Mouse (Mus musculus): ENCODE measurements around the gene Rimkla. TPM values are rescaled to one million over a fixed set of nuclear protein-coding genes. Genes with fewer than 3 reads are reported as not detected.

Gene Rimkla
- polyA plus RNA-seq, 2 experiments = 0.62 to 0.79 TPM

GRCm38 (mm10) chr4:119467720-119468380, 24.6 kb downstream of the Rimkla start:
- H3K4me2 ChIP-seq (replicated peaks; ENCODE audit: low read depth, low read length, severe bottlenecking) = no peak overlapping the region
- no peaks in the 10 kb centered on the region for H3K9me3 ChIP-seq (ENCODE audit: control insufficient read depth, low read length)
- TF ChIP-seq POLR2A (IDR thresholded peaks at IDR 0.05; ENCODE audit: borderline replicate concordance, extremely low read depth, insufficient read depth, insufficient read length) = no peak
- ATAC-seq (ENCODE audit: low FRiP score, low read depth) (no peak), DNase-seq (ENCODE audit: low spot score) (no peak)
- no peak overlapping the region for H3K4me3 ChIP-seq (replicated peaks; ENCODE audit: low read length)
- 81% methylated on average over 16 of the region's 16 CpGs for whole genome bisulfite sequencing
- no peaks in the 10 kb centered on the region for H3K36me3 ChIP-seq (ENCODE audit: control insufficient read depth, insufficient read depth, low read length)
- H3K4me1 ChIP-seq (ENCODE audit: control insufficient read depth, insufficient read depth, low read length) = peaks cover 17% of the 10 kb centered on the region
- no peak overlapping the region for H3K27ac ChIP-seq (replicated peaks; ENCODE audit: low read depth, low read length)
- H3K27me3 ChIP-seq (ENCODE audit: control insufficient read depth, insufficient read depth, low read length) = no peaks in the 10 kb centered on the region
- no peak overlapping the region for H3K9ac ChIP-seq (ENCODE audit: low read depth, low read length, severe bottlenecking)

- DNase-seq (ENCODE audit: low spot score) = no peak
- 84% methylated on average over 5 of the region's 5 CpGs for WGBS
- Histone ChIP-seq H3K4me1 (ENCODE audit: control insufficient read depth, insufficient read depth, low read length) (peaks cover 30% of the 10 kb centered on the region), H3K27me3 (ENCODE audit: control insufficient read depth, insufficient read depth, low read length) (no peaks in the 10 kb centered on the region), H3K36me3 (ENCODE audit: control insufficient read depth, insufficient read depth, low read length) (no peaks in the 10 kb centered on the region), H3K9ac (ENCODE audit: low read depth, low read length, severe bottlenecking) (no peak overlapping the region), H3K27ac (replicated peaks; ENCODE audit: low read depth, low read length) (no peak overlapping the region), H3K9me3 (ENCODE audit: control insufficient read depth, low read length) (no peaks in the 10 kb centered on the region), H3K4me2 (replicated peaks; ENCODE audit: low read depth, low read length, severe bottlenecking) (no peak overlapping the region), H3K4me3 (replicated peaks; ENCODE audit: low read length) (no peak overlapping the region)
- no peak for TF ChIP-seq POLR2A (IDR thresholded peaks at IDR 0.05; ENCODE audit: borderline replicate concordance, extremely low read depth, insufficient read depth, insufficient read length)
- no peak for ATAC-seq (ENCODE audit: low FRiP score, low read depth)
Measured at GRCm38 (mm10) chr4:119465841-119466240, 26.6 kb downstream of the Rimkla start.

- H3K36me3 ChIP-seq (ENCODE audit: control insufficient read depth, insufficient read depth, low read length) = no peaks in the 10 kb centered on the region
- no peak overlapping the region for H3K9ac ChIP-seq (ENCODE audit: low read depth, low read length, severe bottlenecking)
- H3K4me3 ChIP-seq (replicated peaks; ENCODE audit: low read length) = no peak overlapping the region
- TF ChIP-seq POLR2A (IDR thresholded peaks at IDR 0.05; ENCODE audit: borderline replicate concordance, extremely low read depth, insufficient read depth, insufficient read length) = no peak
- no peaks in the 10 kb centered on the region for H3K9me3 ChIP-seq (ENCODE audit: control insufficient read depth, low read length)
- H3K27me3 ChIP-seq (ENCODE audit: control insufficient read depth, insufficient read depth, low read length) = no peaks in the 10 kb centered on the region
- H3K27ac ChIP-seq (replicated peaks; ENCODE audit: low read depth, low read length) = no peak overlapping the region
- no peak for DNase-seq (ENCODE audit: low spot score)
- no peak for ATAC-seq (ENCODE audit: low FRiP score, low read depth)
- H3K4me2 ChIP-seq (replicated peaks; ENCODE audit: low read depth, low read length, severe bottlenecking) = 0 out of 2 replicates have a peak overlapping the region, but pooled peaks have one; percentile 7
- 52% methylated on average over 13 of the region's 13 CpGs for WGBS
- H3K4me1 ChIP-seq (ENCODE audit: control insufficient read depth, insufficient read depth, low read length) = peaks cover 31% of the 10 kb centered on the region
Measured at GRCm38 (mm10) chr4:119463756-119464419, 28.5 kb downstream of the Rimkla start.

- peaks cover 31% of the 10 kb centered on the region for H3K4me1 ChIP-seq (ENCODE audit: control insufficient read depth, insufficient read depth, low read length)
- H3K9me3 ChIP-seq (ENCODE audit: control insufficient read depth, low read length) = no peaks in the 10 kb centered on the region
- ATAC-seq (ENCODE audit: low FRiP score, low read depth) (peak; percentile 59), DNase-seq (ENCODE audit: low spot score) (peak; percentile 67)
- 31% methylated on average over 11 of the region's 11 CpGs for WGBS
- H3K4me3 ChIP-seq (replicated peaks; ENCODE audit: low read length) = no peak overlapping the region
- no peak overlapping the region for H3K9ac ChIP-seq (ENCODE audit: low read depth, low read length, severe bottlenecking)
- H3K36me3 ChIP-seq (ENCODE audit: control insufficient read depth, insufficient read depth, low read length) = no peaks in the 10 kb centered on the region
- H3K4me2 ChIP-seq (replicated peaks; ENCODE audit: low read depth, low read length, severe bottlenecking) = 0 out of 2 replicates have a peak overlapping the region, but pooled peaks have one; percentile 7
- H3K27ac ChIP-seq (replicated peaks; ENCODE audit: low read depth, low read length) = no peak overlapping the region; the same call in 1 of the 2 replicates
- TF ChIP-seq POLR2A (IDR thresholded peaks at IDR 0.05; ENCODE audit: borderline replicate concordance, extremely low read depth, insufficient read depth, insufficient read length) = no peak
- H3K27me3 ChIP-seq (ENCODE audit: control insufficient read depth, insufficient read depth, low read length) = no peaks in the 10 kb centered on the region
Measured at GRCm38 (mm10) chr4:119462858-119463755, 29.3 kb downstream of the Rimkla start.

GRCm38 (mm10) chr4:119462457-119462856, 30.0 kb downstream of the Rimkla start:
- Histone ChIP-seq H3K27ac (replicated peaks; ENCODE audit: low read depth, low read length) (no peak overlapping the region; the same call in 1 of the 2 replicates), H3K4me3 (replicated peaks; ENCODE audit: low read length) (no peak overlapping the region), H3K4me1 (ENCODE audit: control insufficient read depth, insufficient read depth, low read length) (peaks cover 31% of the 10 kb centered on the region), H3K27me3 (ENCODE audit: control insufficient read depth, insufficient read depth, low read length) (no peaks in the 10 kb centered on the region), H3K9ac (ENCODE audit: low read depth, low read length, severe bottlenecking) (no peak overlapping the region), H3K4me2 (replicated peaks; ENCODE audit: low read depth, low read length, severe bottlenecking) (no peak overlapping the region), H3K9me3 (ENCODE audit: control insufficient read depth, low read length) (no peaks in the 10 kb centered on the region), H3K36me3 (ENCODE audit: control insufficient read depth, insufficient read depth, low read length) (no peaks in the 10 kb centered on the region)
- no peak for DNase-seq (ENCODE audit: low spot score)
- no peak for TF ChIP-seq POLR2A (IDR thresholded peaks at IDR 0.05; ENCODE audit: borderline replicate concordance, extremely low read depth, insufficient read depth, insufficient read length)
- WGBS = 81% methylated on average over 3 of the region's 3 CpGs
- ATAC-seq (ENCODE audit: low FRiP score, low read depth) = no peak
